Comparison of ENCODE assay signal across 8 mouse cellular contexts in genomic region chr5:146230864-146231654, GRCm38 (mm10). TPM values are rescaled to one million over a fixed set of nuclear protein-coding genes. Genes with fewer than 3 reads are reported as not detected.
DNase-seq lines count a peak whose midpoint lies in the region; ATAC-seq lines count a peak whose summit lies in the region.

Cdk8 (plus strand) TSS chr5:146231230.

- H3K9ac ChIP-seq in hindbrain, embryonic 12.5 days: peak within 1 kb of the TSS; percentile 96

- H3K27me3 ChIP-seq in hindbrain, embryonic 12.5 days: no peaks in the 10 kb centered on the region

- peaks cover 17% of the 10 kb centered on the region for H3K4me1 ChIP-seq in hindbrain, embryonic 12.5 days

- WGBS in hindbrain, embryonic 12.5 days: under 1% methylated on average over 75 of the region's 102 CpGs

- H3K4me3 ChIP-seq in hindbrain, embryonic 12.5 days: peak within 1 kb of the TSS; percentile 98

- no peaks in the 10 kb centered on the region for H3K9me3 ChIP-seq in hindbrain, embryonic 12.5 days (replicated peaks)

- peak; percentile 91 for ATAC-seq in hindbrain, embryonic 12.5 days (ENCODE audit: low FRiP score)

- DNase-seq in NIH3T3 (ENCODE audit: low read depth): peak; percentile 97
- DNase-seq in cerebellum, postnatal 10 days: peak; percentile 95 to 97
- DNase-seq in frontal cortex, postnatal 10 days (ENCODE audit: low spot score in 2 of 2): peak; percentile 91 to 92
- peak; percentile 94 to 96 for DNase-seq in layer of hippocampus, postnatal 14 days (ENCODE audit: low spot score in 2 of 2)
- DNase-seq in lung, postnatal 14 days: peak; percentile 90
- DNase-seq in retina, adult 2 months (ENCODE audit: low read depth, low spot score): peak; percentile 85
- DNase-seq in thymus, postnatal 36 days: peak; percentile 90 to 91

- H3K27ac ChIP-seq in hindbrain, embryonic 12.5 days: peak within 1 kb of the TSS; percentile 98

- no peaks in the 10 kb centered on the region for H3K36me3 ChIP-seq in hindbrain, embryonic 12.5 days

- H3K4me2 ChIP-seq in hindbrain, embryonic 12.5 days (replicated peaks): peak within 1 kb of the TSS; percentile 81

RNA-seq across cellular contexts. Expression of gene Cdk8, which starts in this region (rescaled TPM):
- polyA plus RNA-seq in hindbrain, embryonic 12.5 days (2016; fragmentation: Nextera tagmentation; extraction: Ambion mirVana): 30.9 and 32.6 TPM in 2 replicates
- 10 to 100 TPM; 42.0 to 47.0 TPM for total RNA-seq in layer of hippocampus, postnatal 14 days (2021)

Comparison
In these comparisons a context has a peak if more than half of its experiments do, and no peak if none do; other contexts are left out.
1. Peak in every context shown above with its lines: DNase-seq, ATAC-seq, H3K4me3 ChIP-seq and H3K27ac ChIP-seq.